Mouse (Mus musculus): Measurements from ENCODE around the gene Gm29776.

- TF ChIP-seq POLR2A (IDR thresholded peaks at IDR 0.05; ENCODE audit: borderline replicate concordance, control insufficient read depth, low read depth, low read length): no peak
- no peak for TF ChIP-seq CTCF (IDR thresholded peaks at IDR 0.05; ENCODE audit: control insufficient read depth, insufficient read depth, low read length)
Observed at GRCm38 (mm10) chr14:54727565-54727964, 28.9 kb upstream of the Gm29776 start.
